Mouse (Mus musculus) hindbrain, embryonic 12.5 days (tissue): Measurements from ENCODE around the gene Ppef2. TPM values are rescaled to one million over a fixed set of nuclear protein-coding genes. Genes with fewer than 3 reads are reported as not detected.

Source experiments
- ATAC-seq: fragments of 200-750 bp; cut with Nextera tagmentation; 2 replicates; pipeline ENCODE4 v1.8.0; 2017; ENCODE audit warnings: moderate TSS enrichment; ENCODE audit not compliant: low FRiP score
- H3K27ac ChIP-seq: fragments of 300-500 bp; sonication (generic); 2 replicates; pipeline ENCODE4 v1.5.1; 2016; ENCODE audit warnings: mild to moderate bottlenecking
- H3K27me3 ChIP-seq: fragments of 300-500 bp; sonication (generic); 2 replicates; pipeline ENCODE4 v1.6.1; 2016; ENCODE audit warnings: mild to moderate bottlenecking
- H3K36me3 ChIP-seq: fragments of 300-500 bp; sonication (generic); 2 replicates; pipeline ENCODE4 v1.6.1; 2016; ENCODE audit warnings: mild to moderate bottlenecking
- H3K4me1 ChIP-seq: fragments of 300-500 bp; sonication (generic); 2 replicates; pipeline ENCODE4 v1.6.1; 2016
- H3K4me2 ChIP-seq: fragments of 300-500 bp; sonication (generic); replicated peaks from 2 replicates; pipeline ENCODE4 v1.6.1; 2016; ENCODE audit warnings: mild to moderate bottlenecking
- H3K4me3 ChIP-seq: fragments of 300-500 bp; sonication (generic); 2 replicates; pipeline ENCODE4 v1.5.1; 2016; ENCODE audit warnings: mild to moderate bottlenecking
- H3K9ac ChIP-seq: fragments of 300-500 bp; sonication (generic); 2 replicates; pipeline ENCODE4 v1.6.1; 2016; ENCODE audit warnings: mild to moderate bottlenecking, moderate library complexity
- H3K9me3 ChIP-seq: fragments of 300-500 bp; sonication (generic); replicated peaks from 2 replicates; pipeline ENCODE4 v1.6.1; 2016; ENCODE audit warnings: mild to moderate bottlenecking
- WGBS: fragments of 180-500 bp; shearing (Covaris S2); methylation state at CpG from one replicate; pipeline ENCODE4 v1.1.7; 2016; 5-methylcytosine and 5-hydroxymethylcytosine counted together
- polyA plus RNA-seq: library from polyadenylated mRNA; unstranded; fragments of >200 nt; fragmentation: Nextera tagmentation; extraction: Ambion mirVana; gene quantifications from 2 replicates; pipeline ENCODE4 v1.2.1, GENCODE M21; 2016

Ppef2 gene
- 0.36 and 0.53 TPM in 2 replicates for polyA plus RNA-seq

DNA sequence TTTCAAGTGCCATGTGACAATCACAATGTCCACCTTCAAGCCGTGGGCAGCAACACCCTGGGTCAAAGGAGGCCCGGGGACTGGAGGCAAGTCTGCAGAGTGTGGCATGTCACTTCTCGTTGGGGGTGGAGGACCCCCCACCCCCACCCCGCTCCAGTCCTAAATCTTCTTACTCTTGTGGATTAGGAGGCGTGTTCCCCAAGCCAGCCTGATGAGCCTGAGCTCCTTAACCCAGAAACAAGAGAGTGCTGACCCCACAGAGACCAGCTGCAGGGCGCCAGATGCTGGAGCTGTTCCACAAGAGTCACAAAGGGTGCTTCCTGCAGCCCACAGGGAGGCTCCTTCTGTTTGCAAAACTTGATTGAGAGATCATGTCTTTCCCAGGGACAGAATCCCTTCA lies at the start of gene Ppef2:
Ppef2 (minus strand) TSS at position 61 of the 400 bp plus-strand sequence.
- H3K27ac ChIP-seq: no peak within 1 kb of the TSS
- H3K27me3 ChIP-seq: peaks cover 6% of the 10 kb centered on the region; the same call in 1 of the 2 replicates
- no peak within 1 kb of the TSS for H3K4me2 ChIP-seq
- H3K9me3 ChIP-seq: no peaks in the 10 kb centered on the region
- H3K36me3 ChIP-seq: no peaks in the 10 kb centered on the region
- peaks cover 2% of the 10 kb centered on the region for H3K4me1 ChIP-seq
- H3K9ac ChIP-seq: no peak within 1 kb of the TSS
- 25% methylated on average over 6 of the region's 6 CpGs for WGBS
- ATAC-seq: no peak
- H3K4me3 ChIP-seq: no peak within 1 kb of the TSS

- H3K36me3 ChIP-seq: peaks cover 59% of the 10 kb centered on the region
- H3K4me3 ChIP-seq: no peak overlapping the region
- H3K27me3 ChIP-seq: no peaks in the 10 kb centered on the region
- no peak overlapping the region for H3K4me2 ChIP-seq
- H3K9me3 ChIP-seq: no peaks in the 10 kb centered on the region
- no peak for ATAC-seq
- WGBS: 93% methylated on average over 3 of the region's 3 CpGs
- H3K27ac ChIP-seq: no peak overlapping the region
- peaks cover 11% of the 10 kb centered on the region for H3K4me1 ChIP-seq
- H3K9ac ChIP-seq: no peak overlapping the region
Measured at GRCm38 (mm10) chr5:92304291-92304690, 48.2 kb upstream of the Ppef2 start.

DNA sequence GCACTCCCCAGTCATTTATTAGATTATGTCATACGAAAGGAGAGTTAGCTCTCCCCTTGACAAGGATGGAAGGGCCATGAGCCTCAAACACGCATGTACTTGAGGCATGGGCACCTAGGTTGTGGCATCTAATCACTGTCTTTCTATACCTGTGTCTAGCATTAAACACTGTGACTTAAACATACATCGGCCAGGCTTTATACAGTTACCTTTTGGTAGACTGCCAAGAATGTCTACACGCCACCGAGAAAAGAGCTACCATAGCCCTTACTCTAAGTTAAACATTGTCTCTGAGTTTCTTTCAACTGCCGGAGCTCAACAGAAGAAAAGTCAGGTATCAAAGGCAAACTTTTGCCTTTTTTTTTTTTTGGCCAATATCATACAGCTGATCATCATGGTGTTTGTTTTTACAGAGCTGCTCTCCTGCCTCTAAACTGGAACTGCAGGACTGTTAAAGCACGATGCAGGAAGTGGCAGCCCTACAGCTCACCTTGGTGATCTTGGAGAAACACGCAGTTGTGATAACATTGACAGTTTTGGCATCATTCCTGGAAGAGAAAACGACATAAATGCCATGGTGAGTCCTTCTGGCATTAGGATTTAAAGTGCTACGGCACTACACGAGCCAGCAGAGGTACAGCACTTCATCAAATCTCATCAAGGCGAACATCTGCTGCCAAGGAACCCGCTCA lies 46.2 kb upstream of the Ppef2 start:
- Histone ChIP-seq H3K27ac (no peak overlapping the region), H3K27me3 (no peaks in the 10 kb centered on the region), H3K36me3 (peaks cover 76% of the 10 kb centered on the region), H3K9ac (no peak overlapping the region), H3K4me3 (no peak overlapping the region), H3K4me1 (no peaks in the 10 kb centered on the region), H3K9me3 (no peaks in the 10 kb centered on the region), H3K4me2 (no peak overlapping the region)
- WGBS: 94% methylated on average over 13 of the region's 13 CpGs
- no peak for ATAC-seq

DNA sequence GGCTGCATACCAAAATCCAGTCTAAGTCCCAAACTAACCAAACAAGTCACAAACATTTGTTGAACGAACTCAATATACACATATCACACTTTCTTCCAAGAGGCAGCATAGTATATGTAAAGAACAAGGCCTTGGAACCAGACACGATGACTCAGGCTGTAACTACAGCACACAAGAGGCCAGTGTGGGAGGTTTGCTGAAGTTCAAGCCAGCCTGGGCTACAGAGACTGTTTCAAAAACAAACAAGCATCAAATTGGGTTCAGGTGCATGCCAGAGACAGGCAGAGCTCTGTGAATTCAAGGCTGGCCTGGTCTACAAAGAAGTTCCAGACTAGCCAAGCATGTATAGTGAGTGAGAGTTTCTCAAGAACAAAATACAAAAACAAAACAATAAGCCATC lies 38.4 kb upstream of the Ppef2 start:
- H3K4me3 ChIP-seq: no peak overlapping the region
- H3K27me3 ChIP-seq: no peaks in the 10 kb centered on the region
- ATAC-seq: no peak
- WGBS: 90% methylated on average over 2 of the region's 2 CpGs
- H3K27ac ChIP-seq: no peak overlapping the region
- H3K9me3 ChIP-seq: no peaks in the 10 kb centered on the region
- H3K4me1 ChIP-seq: no peaks in the 10 kb centered on the region
- H3K9ac ChIP-seq: no peak overlapping the region
- H3K36me3 ChIP-seq: peaks cover 92% of the 10 kb centered on the region
- H3K4me2 ChIP-seq: no peak overlapping the region

GRCm38 (mm10) chr5:92291652-92292414 lies 35.8 kb upstream of the Ppef2 start:
- Histone ChIP-seq H3K9me3 (no peaks in the 10 kb centered on the region), H3K4me1 (no peaks in the 10 kb centered on the region), H3K4me2 (no peak overlapping the region), H3K4me3 (no peak overlapping the region), H3K27ac (no peak overlapping the region), H3K9ac (no peak overlapping the region), H3K27me3 (no peaks in the 10 kb centered on the region), H3K36me3 (peaks cover 93% of the 10 kb centered on the region)
- ATAC-seq: no peak
- 90% methylated on average over 6 of the region's 6 CpGs for WGBS

DNA sequence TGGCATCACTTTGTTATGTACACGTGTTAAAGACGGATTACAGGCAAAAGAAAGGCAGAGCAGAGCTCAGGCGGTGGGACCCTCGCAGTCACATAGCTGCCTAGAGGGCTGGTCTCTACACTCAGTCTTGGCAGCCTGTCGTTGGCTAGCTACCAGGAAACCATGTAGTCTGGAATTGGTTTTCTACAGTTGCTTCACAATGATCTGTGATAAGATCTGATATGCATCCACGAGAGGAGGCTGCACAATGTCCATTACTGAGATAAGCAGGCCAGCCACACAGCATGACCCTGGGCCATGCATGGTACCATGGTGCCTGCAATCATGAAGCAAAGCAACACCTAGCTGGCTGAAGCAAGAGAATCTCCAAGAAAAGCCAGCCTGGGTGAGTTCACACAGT lies 31.8 kb upstream of the Ppef2 start:
- Histone ChIP-seq H3K36me3 (peaks cover 80% of the 10 kb centered on the region), H3K4me1 (no peaks in the 10 kb centered on the region), H3K27me3 (no peaks in the 10 kb centered on the region), H3K9me3 (no peaks in the 10 kb centered on the region), H3K9ac (no peak overlapping the region), H3K27ac (no peak overlapping the region), H3K4me3 (no peak overlapping the region), H3K4me2 (no peak overlapping the region)
- WGBS: 90% methylated on average over 6 of the region's 6 CpGs
- no peak for ATAC-seq

DNA sequence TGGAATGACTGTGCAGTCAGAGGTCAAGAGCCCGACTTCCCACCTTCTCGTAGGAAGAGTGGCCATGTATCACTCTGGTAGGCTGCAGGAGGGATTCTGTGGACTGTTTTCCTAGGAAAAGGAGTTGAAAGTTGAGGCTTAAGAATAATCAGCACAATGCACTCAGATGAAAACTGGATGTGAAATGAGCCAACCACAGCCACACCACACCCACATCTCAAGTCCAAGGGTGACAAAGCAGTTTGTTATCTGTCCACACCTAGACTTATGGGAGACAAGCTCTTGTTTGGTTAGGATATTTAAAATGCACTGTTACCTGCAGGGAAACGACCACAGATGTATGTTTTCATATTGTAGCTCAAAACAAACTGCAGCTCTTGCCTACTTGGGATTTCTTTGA lies 27.0 kb upstream of the Ppef2 start:
- Histone ChIP-seq H3K4me1 (peaks cover 6% of the 10 kb centered on the region), H3K36me3 (peaks cover 35% of the 10 kb centered on the region), H3K4me2 (no peak overlapping the region), H3K4me3 (no peak overlapping the region), H3K9ac (no peak overlapping the region), H3K27ac (no peak overlapping the region), H3K27me3 (no peaks in the 10 kb centered on the region), H3K9me3 (no peaks in the 10 kb centered on the region)
- WGBS: 80% methylated on average over 3 of the region's 3 CpGs
- ATAC-seq: no peak

DNA sequence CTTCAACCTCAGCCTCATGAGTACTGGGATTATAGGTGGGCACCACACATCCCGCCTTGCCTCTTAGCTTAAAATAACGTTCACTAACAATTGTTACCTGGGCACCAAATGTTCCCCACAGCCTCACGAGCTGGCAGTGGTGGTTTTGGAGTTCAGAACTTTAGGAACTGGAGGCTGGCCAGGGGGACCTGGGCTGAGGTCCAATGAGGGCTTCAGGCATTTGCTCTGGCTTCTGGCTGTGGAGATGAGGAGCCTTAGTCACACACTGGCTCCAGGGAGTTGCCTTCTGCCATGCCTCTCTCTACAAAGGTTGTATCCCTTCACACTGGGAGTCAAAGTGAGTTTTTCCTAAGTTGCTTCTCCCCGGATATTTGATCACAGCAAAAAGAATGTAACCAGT lies 26.5 kb upstream of the Ppef2 start:
- ATAC-seq: no peak
- Histone ChIP-seq H3K9ac (no peak overlapping the region), H3K4me1 (peaks cover 8% of the 10 kb centered on the region), H3K4me3 (no peak overlapping the region), H3K27me3 (no peaks in the 10 kb centered on the region), H3K36me3 (peaks cover 29% of the 10 kb centered on the region), H3K4me2 (no peak overlapping the region), H3K27ac (no peak overlapping the region), H3K9me3 (no peaks in the 10 kb centered on the region)
- WGBS: 81% methylated on average over 4 of the region's 4 CpGs

DNA sequence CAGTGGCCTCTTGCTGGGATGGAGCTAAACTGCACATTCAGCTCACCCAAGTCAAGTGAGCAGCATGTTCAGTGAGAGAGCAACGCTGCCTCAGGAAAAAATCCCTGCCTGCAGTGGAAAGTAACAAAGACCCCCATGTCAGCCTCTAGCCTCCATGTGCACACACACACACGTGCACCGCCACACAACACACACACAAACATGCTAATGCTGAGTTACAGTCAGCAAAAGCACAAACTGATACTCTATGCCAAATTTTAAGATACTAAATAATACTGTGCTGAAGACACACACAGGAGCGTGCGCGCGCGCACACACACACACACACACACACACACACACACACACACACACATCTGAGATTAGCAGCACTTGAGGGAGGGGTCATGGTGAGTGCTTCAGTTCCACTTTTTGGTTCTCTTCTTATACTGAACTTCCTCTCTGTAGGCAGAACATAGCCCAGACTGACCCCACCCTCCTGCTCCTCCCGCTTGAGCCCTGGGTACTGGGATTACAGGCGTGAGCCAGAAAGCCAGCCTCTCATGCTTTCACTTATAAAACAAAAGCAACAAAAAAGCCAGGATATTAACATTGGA lies 23.0 kb upstream of the Ppef2 start:
- H3K27ac ChIP-seq: 0 out of 2 replicates have a peak overlapping the region, but pooled peaks have one; percentile 4
- H3K36me3 ChIP-seq: 0 out of 2 replicates have a peak, but pooled peaks cover under 1% of the 10 kb centered on the region
- peak overlapping the region; percentile 91; the same call in 1 of the 2 replicates for H3K4me2 ChIP-seq
- H3K27me3 ChIP-seq: 0 out of 2 replicates have a peak, but pooled peaks cover 8% of the 10 kb centered on the region
- WGBS: 83% methylated on average over 10 of the region's 10 CpGs
- no peaks in the 10 kb centered on the region for H3K9me3 ChIP-seq
- ATAC-seq: no peak
- H3K4me1 ChIP-seq: peaks cover 9% of the 10 kb centered on the region
- H3K9ac ChIP-seq: no peak overlapping the region
- H3K4me3 ChIP-seq: no peak overlapping the region

DNA sequence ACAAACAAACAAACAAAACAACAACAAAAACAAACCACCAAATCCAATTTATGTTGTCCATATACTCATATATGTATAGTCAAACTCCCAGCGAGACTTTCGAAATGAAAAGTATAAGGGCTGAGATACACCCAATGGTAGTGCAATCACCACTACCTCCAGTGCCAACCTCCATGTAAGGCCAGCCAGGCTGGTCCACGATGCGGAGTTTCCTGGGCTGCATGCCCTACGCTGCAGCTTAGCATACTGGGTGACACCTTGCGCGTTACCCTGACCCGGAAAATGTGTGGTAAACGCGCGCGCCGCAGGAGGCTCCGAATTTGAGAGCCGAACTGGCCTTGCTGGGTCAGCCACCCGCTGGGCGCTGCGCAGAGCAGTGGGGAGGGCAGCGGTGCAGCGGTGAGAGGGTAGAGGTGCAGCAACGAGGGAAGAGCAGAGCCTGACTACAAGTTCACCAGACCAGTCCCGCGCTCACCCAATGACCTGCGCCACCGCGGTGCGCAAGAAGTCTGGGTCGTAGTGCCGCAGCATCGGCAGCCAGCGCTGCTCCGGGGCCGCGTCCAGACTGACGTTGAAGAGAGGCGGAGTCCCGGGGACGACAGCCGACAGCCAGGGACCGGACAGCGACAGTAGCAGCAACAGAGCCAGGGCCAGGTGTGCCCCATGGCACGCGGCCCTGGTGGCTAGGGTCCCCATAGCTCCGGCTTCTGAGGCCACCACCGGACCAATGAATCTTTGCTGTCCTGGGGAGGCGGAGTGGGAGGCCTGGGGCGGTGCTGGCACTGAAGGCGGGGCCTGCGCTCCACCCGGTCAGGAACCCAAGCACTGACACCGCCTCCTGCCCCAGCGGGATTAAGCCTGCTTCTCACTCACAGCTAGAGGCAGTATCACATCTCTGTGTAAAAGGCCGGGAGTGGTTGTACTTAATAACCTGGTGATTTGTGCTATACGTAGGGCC lies 21.6 kb upstream of the Ppef2 start, which contains the start of gene Naaa:
Naaa (minus strand) TSS at position 734 of the 958 bp plus-strand sequence.
- 3% methylated on average over 54 of the region's 54 CpGs for WGBS
- Histone ChIP-seq H3K4me3 (peak within 1 kb of the TSS; percentile 70), H3K27me3 (0 out of 2 replicates have a peak, but pooled peaks cover 8% of the 10 kb centered on the region), H3K9me3 (no peaks in the 10 kb centered on the region), H3K36me3 (no peaks in the 10 kb centered on the region), H3K27ac (peak within 1 kb of the TSS; percentile 67), H3K9ac (peak within 1 kb of the TSS; percentile 67), H3K4me2 (peak within 1 kb of the TSS; percentile 91), H3K4me1 (peaks cover 9% of the 10 kb centered on the region)
- peak; percentile 92 for ATAC-seq

DNA sequence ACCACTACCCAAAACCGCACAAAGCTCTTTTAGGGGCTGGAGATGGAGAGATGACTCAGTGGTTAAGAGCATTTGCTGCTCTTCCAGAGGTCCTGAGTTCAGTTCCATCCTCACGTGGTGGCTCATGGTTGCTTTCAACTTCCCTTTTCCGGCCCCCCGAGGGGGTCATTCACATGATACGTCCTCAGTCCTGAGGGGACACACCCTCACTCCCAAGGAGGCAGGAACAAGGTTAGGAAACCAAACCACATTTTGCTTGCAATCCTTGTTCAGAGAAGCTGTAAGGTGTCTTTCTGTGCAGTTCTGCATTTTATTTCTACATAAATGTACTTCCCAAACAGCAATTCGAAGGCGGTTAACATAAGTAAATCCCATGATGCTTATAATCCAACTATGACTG lies 14.4 kb upstream of the Ppef2 start:
- Histone ChIP-seq H3K9me3 (no peaks in the 10 kb centered on the region), H3K27ac (no peak overlapping the region), H3K36me3 (no peaks in the 10 kb centered on the region), H3K4me3 (no peak overlapping the region), H3K4me1 (no peaks in the 10 kb centered on the region), H3K4me2 (no peak overlapping the region), H3K9ac (no peak overlapping the region), H3K27me3 (0 out of 2 replicates have a peak, but pooled peaks cover 1% of the 10 kb centered on the region)
- no peak for ATAC-seq
- 87% methylated on average over 7 of the region's 7 CpGs for WGBS
